Comparison of ENCODE assay signal across 8 mouse cellular contexts in the genomic region with DNA sequence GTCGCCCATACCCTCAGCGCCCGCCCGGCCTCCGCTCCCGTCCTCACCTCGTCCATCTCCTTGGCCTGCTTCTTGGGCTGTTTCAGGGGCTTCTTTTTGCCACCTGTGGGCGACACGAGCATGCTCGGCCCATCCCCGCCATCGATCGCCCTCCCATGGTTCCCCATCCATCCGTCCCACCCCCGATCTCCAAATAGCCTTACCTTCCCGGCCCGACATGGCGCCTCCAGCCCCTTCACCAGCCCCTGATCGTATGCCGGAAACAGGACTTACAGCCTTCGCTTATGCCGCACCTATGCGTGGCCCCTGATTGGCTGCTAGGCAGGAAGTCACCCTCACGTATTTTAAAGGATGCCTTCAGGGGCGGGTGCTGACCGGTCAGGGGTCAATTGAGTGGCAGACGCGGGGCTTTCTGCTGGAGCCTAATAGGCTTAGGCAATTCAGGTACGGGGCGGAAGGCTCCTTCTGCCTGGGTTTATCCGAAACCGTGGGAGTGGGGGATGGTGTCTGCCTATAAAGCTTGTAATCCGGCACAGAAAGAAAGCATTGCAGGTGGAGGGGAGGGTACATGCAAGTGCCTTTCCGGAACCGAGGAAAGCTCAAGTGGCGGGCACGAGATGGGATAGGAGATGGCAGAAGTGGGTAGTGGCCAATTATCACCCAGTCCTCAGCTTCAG. TPM values are rescaled to one million over a fixed set of nuclear protein-coding genes. Genes with fewer than 3 reads are reported as not detected.
DNase-seq lines count a peak whose midpoint lies in the region; ATAC-seq and TF ChIP-seq lines count a peak whose summit lies in the region.

A gene (plus strand): TSS at position 370 of the 677 bp plus-strand sequence.
A gene (minus strand): TSS at position 464 of the 677 bp plus-strand sequence.

- H3K4me3 ChIP-seq in embryonic facial prominence, embryonic 11.5 days (ENCODE audit: low read depth, low read length) = peak within 1 kb of the TSS; percentile 80
- peak within 1 kb of the TSS; percentile 53 for H3K4me3 ChIP-seq in kidney, adult 2 months (ENCODE audit: insufficient read depth, low read depth, low read length)
- H3K4me3 ChIP-seq in limb, embryonic 11.5 days (ENCODE audit: low read depth, low read length) = peak within 1 kb of the TSS; percentile 80
- H3K4me3 ChIP-seq in midbrain, embryonic 13.5 days (replicated peaks) = peak within 1 kb of the TSS; percentile 82
- peak within 1 kb of the TSS; percentile 84 for H3K4me3 ChIP-seq in small intestine, adult 2 months (ENCODE audit: low read depth, low read length)

- peak; percentile 95 for ATAC-seq in embryonic facial prominence, embryonic 11.5 days (replicated peaks; ENCODE audit: insufficient number of reproducible peaks, low FRiP score, low TSS enrichment, low read depth)
- ATAC-seq in limb, embryonic 11.5 days (ENCODE audit: insufficient number of reproducible peaks, low FRiP score, low TSS enrichment, low read depth) = peak; percentile 97
- peak; percentile 98 for ATAC-seq in midbrain, embryonic 13.5 days

- H3K36me3 ChIP-seq in embryonic facial prominence, embryonic 11.5 days (replicated peaks; ENCODE audit: control insufficient read depth, insufficient read depth, low read depth, low read length) = peaks cover 6% of the 10 kb centered on the region
- no peaks in the 10 kb centered on the region for H3K36me3 ChIP-seq in kidney, adult 2 months (ENCODE audit: control insufficient read depth, insufficient read depth, low read length)
- peaks cover 2% of the 10 kb centered on the region; the same call in 1 of the 2 replicates for H3K36me3 ChIP-seq in limb, embryonic 11.5 days (ENCODE audit: control insufficient read depth, insufficient read depth, low read length)
- H3K36me3 ChIP-seq in midbrain, embryonic 13.5 days = peaks cover 27% of the 10 kb centered on the region
- H3K36me3 ChIP-seq in small intestine, adult 2 months (ENCODE audit: control insufficient read depth, insufficient read depth, low read length) = peaks cover 18% of the 10 kb centered on the region

- no peaks in the 10 kb centered on the region for H3K4me1 ChIP-seq in embryonic facial prominence, embryonic 11.5 days (ENCODE audit: control insufficient read depth, insufficient read depth, low read length)
- H3K4me1 ChIP-seq in kidney, adult 2 months (ENCODE audit: control insufficient read depth, insufficient read depth, low read length) = peaks cover 4% of the 10 kb centered on the region; the same call in 1 of the 2 replicates
- peaks cover 7% of the 10 kb centered on the region; the same call in 1 of the 2 replicates for H3K4me1 ChIP-seq in limb, embryonic 11.5 days (ENCODE audit: control insufficient read depth, insufficient read depth, low read length)
- H3K4me1 ChIP-seq in midbrain, embryonic 13.5 days (replicated peaks) = peaks cover 28% of the 10 kb centered on the region
- peaks cover 4% of the 10 kb centered on the region; the same call in 1 of the 2 replicates for H3K4me1 ChIP-seq in small intestine, adult 2 months (ENCODE audit: control insufficient read depth, insufficient read depth, insufficient read length, low read length)

- 0 out of 2 replicates have a peak within 1 kb of the TSS, but pooled peaks have one; percentile 15 for H3K27ac ChIP-seq in embryonic facial prominence, embryonic 11.5 days (replicated peaks; ENCODE audit: low read depth, low read length)
- H3K27ac ChIP-seq in kidney, adult 2 months (ENCODE audit: insufficient read depth, low read depth, low read length) = peak within 1 kb of the TSS; percentile 12; the same call in 1 of the 2 replicates
- no peak within 1 kb of the TSS for H3K27ac ChIP-seq in limb, embryonic 11.5 days (replicated peaks; ENCODE audit: low read depth, low read length)
- H3K27ac ChIP-seq in midbrain, embryonic 13.5 days = peak within 1 kb of the TSS; percentile 67
- H3K27ac ChIP-seq in small intestine, adult 2 months (ENCODE audit: insufficient read depth, low read depth, low read length) = peak within 1 kb of the TSS; percentile 83

- H3K27me3 ChIP-seq in embryonic facial prominence, embryonic 11.5 days (ENCODE audit: control insufficient read depth, insufficient read depth, low read length) = no peaks in the 10 kb centered on the region
- H3K27me3 ChIP-seq in kidney, adult 2 months (replicated peaks; ENCODE audit: control insufficient read depth, insufficient read depth, low read length) = no peaks in the 10 kb centered on the region
- H3K27me3 ChIP-seq in limb, embryonic 11.5 days (ENCODE audit: control insufficient read depth, insufficient read depth, low read length) = no peaks in the 10 kb centered on the region
- no peaks in the 10 kb centered on the region for H3K27me3 ChIP-seq in midbrain, embryonic 13.5 days
- no peaks in the 10 kb centered on the region for H3K27me3 ChIP-seq in small intestine, adult 2 months (ENCODE audit: control insufficient read depth, insufficient read depth, low read length)

- peak; percentile 71 for TF ChIP-seq POLR2A in kidney, adult 2 months (IDR thresholded peaks at IDR 0.05; ENCODE audit: low read depth, low read length)
- TF ChIP-seq POLR2A in small intestine, adult 2 months (IDR thresholded peaks at IDR 0.05; ENCODE audit: low read depth, low read length) = peak; percentile 83; the same call in 1 of the 2 replicates

- peak within 1 kb of the TSS; percentile 80 for H3K9ac ChIP-seq in embryonic facial prominence, embryonic 11.5 days (replicated peaks; ENCODE audit: low read length)
- peak within 1 kb of the TSS; percentile 72 for H3K9ac ChIP-seq in limb, embryonic 11.5 days (ENCODE audit: low read length)
- H3K9ac ChIP-seq in midbrain, embryonic 13.5 days (replicated peaks) = peak within 1 kb of the TSS; percentile 88

- under 1% methylated on average over 37 of the region's 37 CpGs for WGBS in embryonic facial prominence, embryonic 11.5 days
- WGBS in kidney, adult 2 months = 2% methylated on average over 37 of the region's 37 CpGs
- under 1% methylated on average over 37 of the region's 37 CpGs for WGBS in limb, embryonic 11.5 days
- WGBS in midbrain, embryonic 13.5 days = under 1% methylated on average over 37 of the region's 37 CpGs
- 1% methylated on average over 37 of the region's 37 CpGs for WGBS in small intestine, adult 2 months

- H3K9me3 ChIP-seq in embryonic facial prominence, embryonic 11.5 days (replicated peaks; ENCODE audit: control insufficient read depth, low read length) = no peaks in the 10 kb centered on the region
- no peaks in the 10 kb centered on the region for H3K9me3 ChIP-seq in limb, embryonic 11.5 days (ENCODE audit: control insufficient read depth, low read length)
- H3K9me3 ChIP-seq in midbrain, embryonic 13.5 days = no peaks in the 10 kb centered on the region

- no peak for TF ChIP-seq CTCF in kidney, adult 2 months (conservative IDR thresholded peaks at IDR 0.05; ENCODE audit: insufficient read depth, insufficient read length, low read depth, low read length)
- no peak for TF ChIP-seq CTCF in small intestine, adult 2 months (IDR thresholded peaks at IDR 0.05; ENCODE audit: extremely low read depth, insufficient read length, insufficient replicate concordance, low read depth, low read length)

- peak; percentile 85 for DNase-seq in 3134 (ENCODE audit: extremely low read depth, insufficient read length, low spot score)
- peak; percentile 92 for DNase-seq in adrenal gland, postnatal 14 days
- peak; percentile 91 for DNase-seq in embryonic facial prominence, embryonic 11.5 days (ENCODE audit: low spot score)
- DNase-seq in heart, adult 18-20 months = peak; percentile 86 to 91
- peak; percentile 94 for DNase-seq in kidney, adult 2 months
- DNase-seq in limb, embryonic 11.5 days (ENCODE audit: low spot score) = peak; percentile 89

- H3K4me2 ChIP-seq in embryonic facial prominence, embryonic 11.5 days (ENCODE audit: low read depth, low read length) = peak within 1 kb of the TSS; percentile 74
- peak within 1 kb of the TSS; percentile 91 for H3K4me2 ChIP-seq in limb, embryonic 11.5 days (ENCODE audit: low read depth, severe bottlenecking)
- H3K4me2 ChIP-seq in midbrain, embryonic 13.5 days (replicated peaks) = peak within 1 kb of the TSS; percentile 98

RNA-seq across cellular contexts. Expression of the first gene that starts in this region (rescaled TPM):
- total RNA-seq in adrenal gland, postnatal 14 days (2021) = 15.7 and 17.2 TPM in 2 replicates
- polyA plus RNA-seq in embryonic facial prominence, embryonic 11.5 days (2014; fragmentation: Nextera tagmentation; extraction: Ambion mirVana) = 13.3 and 15.3 TPM in 2 replicates
- total RNA-seq in heart, adult 18-20 months (2021) = 10 to 100 TPM; 11.4 to 14.3 TPM
- 11.4 and 11.7 TPM in 2 replicates for polyA plus RNA-seq in kidney, adult 2 months (2012; rRNA removed)
- 13.9 and 14.9 TPM in 2 replicates for polyA plus RNA-seq in limb, embryonic 11.5 days (2014; fragmentation: Nextera tagmentation; extraction: Ambion mirVana)
- 12.8 and 14.6 TPM in 2 replicates for polyA plus RNA-seq in midbrain, embryonic 13.5 days (2015; fragmentation: Nextera tagmentation; extraction: Ambion mirVana)
- 5.5 and 11.3 TPM in 2 replicates for polyA plus RNA-seq in small intestine, adult 2 months (2012; rRNA removed)

RNA-seq across cellular contexts. Expression of the second gene that starts in this region (rescaled TPM):
- 326 and 340 TPM in 2 replicates for total RNA-seq in adrenal gland, postnatal 14 days (2021)
- polyA plus RNA-seq in embryonic facial prominence, embryonic 11.5 days (2014; fragmentation: Nextera tagmentation; extraction: Ambion mirVana) = 880 and 898 TPM in 2 replicates
- total RNA-seq in heart, adult 18-20 months (2021) = 100 to 1,000 TPM; 214 to 228 TPM
- 42.4 and 80.7 TPM in 2 replicates for polyA plus RNA-seq in kidney, adult 2 months (2012; rRNA removed)
- 864 and 871 TPM in 2 replicates for polyA plus RNA-seq in limb, embryonic 11.5 days (2014; fragmentation: Nextera tagmentation; extraction: Ambion mirVana)
- polyA plus RNA-seq in midbrain, embryonic 13.5 days (2015; fragmentation: Nextera tagmentation; extraction: Ambion mirVana) = 724 and 757 TPM in 2 replicates
- 0.58 and 1.6 TPM in 2 replicates for polyA plus RNA-seq in small intestine, adult 2 months (2012; rRNA removed)

Comparison
In these comparisons a context has a peak if more than half of its experiments do, and no peak if none do; other contexts are left out.
1. RNA of the second gene that starts in this region (polyA plus RNA-seq): 880 to 898 TPM in embryonic facial prominence, embryonic 11.5 days, 864 to 871 TPM in limb, embryonic 11.5 days, 724 to 757 TPM in midbrain, embryonic 13.5 days and 42.4 to 80.7 TPM in kidney, adult 2 months; 0.58 to 1.6 TPM in small intestine, adult 2 months; every median in the first group is over 10 times any median in the second.
2. Peak in every context shown above with its lines, with median percentiles within 50 percentile points of each other: DNase-seq, ATAC-seq, H3K4me2 ChIP-seq, H3K4me3 ChIP-seq and H3K9ac ChIP-seq.